Mouse (Mus musculus) kidney, postnatal 25 days (tissue): ENCODE measurements around the gene Tpd52l1.
A peak's percentile ranks its signal among the peaks of the same experiment; 100 is the strongest.

Experiments
- DNase-seq, 2 experiments: peaks; one replicate each; pipeline ENCODE4 v3.0.0; 2021; ENCODE audit warnings: mixed read lengths in 2 of 2

Gene Tpd52l1

DNA sequence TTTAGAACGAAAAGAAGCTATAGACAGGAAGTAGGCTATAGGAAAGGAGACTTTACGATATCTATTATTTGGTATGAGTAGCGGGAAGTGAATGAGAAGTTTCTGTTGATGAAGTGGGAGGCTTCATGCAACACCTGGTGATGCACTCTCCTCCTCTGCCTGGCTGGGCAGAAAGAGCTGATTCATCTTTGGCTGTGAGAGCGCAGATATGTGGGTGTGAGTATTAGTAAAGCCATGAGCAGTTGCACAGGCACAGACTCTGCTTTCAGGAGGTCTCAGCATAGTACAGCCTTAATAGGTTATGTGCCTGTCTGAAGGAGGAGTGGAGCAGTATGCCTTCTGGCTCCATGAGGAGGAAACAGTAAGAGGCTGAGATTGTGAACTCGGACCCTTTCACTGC lies 109.3 kb downstream of the Tpd52l1 start:
- DNase-seq: no peak

DNA sequence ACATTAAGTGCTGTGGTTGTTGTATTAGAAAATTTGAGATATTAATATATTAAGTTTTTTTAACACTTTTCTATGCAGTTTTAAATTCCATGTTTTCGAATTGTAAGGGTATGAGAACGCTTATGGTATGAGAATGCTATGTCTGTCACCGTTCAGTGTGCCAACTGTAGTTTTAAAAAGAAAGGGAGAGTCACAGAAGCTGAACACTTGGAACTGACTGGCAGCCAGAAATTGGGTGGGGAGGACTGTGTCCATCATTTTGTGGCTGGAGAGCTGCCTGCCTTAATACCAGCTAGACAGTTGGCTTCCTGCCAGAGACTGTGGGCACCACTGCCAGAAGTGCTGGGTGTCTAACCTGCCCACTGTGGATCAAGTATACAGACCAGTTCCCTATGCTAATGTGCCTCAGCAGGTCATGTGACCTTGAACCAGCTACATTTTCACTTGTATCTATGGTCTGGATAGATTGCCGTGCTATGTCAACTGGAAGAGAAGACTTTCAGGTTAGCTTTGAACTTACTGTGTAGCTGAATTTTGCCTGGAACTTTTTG lies 114.5 kb downstream of the Tpd52l1 start:
- DNase-seq: peak; percentile 43 to 59

DNA sequence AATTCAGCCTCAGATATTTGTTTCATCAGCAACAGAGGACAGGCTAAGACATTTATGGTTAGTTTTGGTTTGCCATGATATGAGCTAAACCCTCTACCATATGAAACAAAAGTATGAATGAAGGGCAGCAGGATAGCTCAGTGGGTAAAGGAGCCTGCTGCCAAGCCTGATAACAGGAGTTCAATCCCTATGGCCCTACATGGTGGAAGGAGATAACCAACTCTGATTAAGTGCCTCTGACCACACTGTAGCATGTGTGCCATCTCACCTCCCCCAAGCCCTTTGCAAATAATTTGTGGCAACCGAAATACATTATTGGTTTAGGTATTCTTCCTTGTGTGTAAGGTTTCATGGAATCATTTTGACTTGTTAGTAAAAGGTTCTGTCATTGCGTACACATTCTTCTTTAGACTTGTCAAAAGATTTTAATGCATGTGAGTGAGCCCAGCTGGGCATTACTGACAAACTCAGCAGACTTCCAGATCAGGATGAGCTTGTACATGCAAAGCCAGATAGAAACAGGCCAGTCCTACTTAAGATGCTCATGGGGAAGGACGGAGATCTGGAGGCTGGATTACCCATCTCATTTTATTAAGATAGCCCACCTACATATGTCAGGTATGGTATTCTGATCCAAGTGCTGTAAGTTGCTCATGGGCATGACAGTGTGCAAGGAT lies 115.3 kb downstream of the Tpd52l1 start:
- DNase-seq: no peak

DNA sequence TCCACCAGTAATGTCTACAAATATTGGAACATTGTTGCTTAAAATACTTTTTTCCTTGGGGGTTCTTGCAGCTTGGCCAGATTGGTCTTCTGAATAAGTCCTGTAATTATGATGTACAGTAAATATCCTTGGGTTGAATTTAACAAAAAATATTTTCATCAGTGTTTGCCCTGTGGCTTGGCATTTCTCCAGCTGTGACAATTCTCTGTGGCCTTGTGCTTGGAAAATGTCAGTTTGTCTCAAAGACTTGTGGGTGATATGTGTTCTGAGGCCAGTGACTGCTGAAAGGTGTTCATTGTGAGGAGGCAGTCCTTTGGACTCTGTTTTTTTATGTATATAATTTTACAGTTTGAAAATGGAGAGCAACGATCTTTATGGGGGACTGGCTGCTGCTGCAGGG lies 116.3 kb downstream of the Tpd52l1 start:
- DNase-seq: no peak

DNA sequence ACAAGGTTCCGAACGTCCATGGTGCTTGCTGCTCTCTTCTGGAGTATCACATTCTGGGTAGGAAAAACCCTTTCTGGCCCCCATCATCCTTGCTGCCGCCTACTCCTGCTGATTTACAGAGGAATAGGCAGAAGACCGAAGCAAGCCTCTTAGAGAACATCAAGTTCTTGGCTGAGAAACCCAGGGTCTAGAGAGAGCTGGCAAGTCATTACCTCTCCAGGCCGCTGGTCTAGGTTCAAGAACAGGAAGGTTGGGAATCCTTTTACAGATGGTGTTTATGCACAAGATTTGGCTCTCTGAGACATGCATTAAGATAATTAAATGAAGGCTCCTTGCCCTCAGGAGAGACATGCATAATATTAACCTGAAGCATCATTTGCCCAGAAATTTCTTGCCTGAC lies 127.3 kb downstream of the Tpd52l1 start:
- no peak for DNase-seq

DNA sequence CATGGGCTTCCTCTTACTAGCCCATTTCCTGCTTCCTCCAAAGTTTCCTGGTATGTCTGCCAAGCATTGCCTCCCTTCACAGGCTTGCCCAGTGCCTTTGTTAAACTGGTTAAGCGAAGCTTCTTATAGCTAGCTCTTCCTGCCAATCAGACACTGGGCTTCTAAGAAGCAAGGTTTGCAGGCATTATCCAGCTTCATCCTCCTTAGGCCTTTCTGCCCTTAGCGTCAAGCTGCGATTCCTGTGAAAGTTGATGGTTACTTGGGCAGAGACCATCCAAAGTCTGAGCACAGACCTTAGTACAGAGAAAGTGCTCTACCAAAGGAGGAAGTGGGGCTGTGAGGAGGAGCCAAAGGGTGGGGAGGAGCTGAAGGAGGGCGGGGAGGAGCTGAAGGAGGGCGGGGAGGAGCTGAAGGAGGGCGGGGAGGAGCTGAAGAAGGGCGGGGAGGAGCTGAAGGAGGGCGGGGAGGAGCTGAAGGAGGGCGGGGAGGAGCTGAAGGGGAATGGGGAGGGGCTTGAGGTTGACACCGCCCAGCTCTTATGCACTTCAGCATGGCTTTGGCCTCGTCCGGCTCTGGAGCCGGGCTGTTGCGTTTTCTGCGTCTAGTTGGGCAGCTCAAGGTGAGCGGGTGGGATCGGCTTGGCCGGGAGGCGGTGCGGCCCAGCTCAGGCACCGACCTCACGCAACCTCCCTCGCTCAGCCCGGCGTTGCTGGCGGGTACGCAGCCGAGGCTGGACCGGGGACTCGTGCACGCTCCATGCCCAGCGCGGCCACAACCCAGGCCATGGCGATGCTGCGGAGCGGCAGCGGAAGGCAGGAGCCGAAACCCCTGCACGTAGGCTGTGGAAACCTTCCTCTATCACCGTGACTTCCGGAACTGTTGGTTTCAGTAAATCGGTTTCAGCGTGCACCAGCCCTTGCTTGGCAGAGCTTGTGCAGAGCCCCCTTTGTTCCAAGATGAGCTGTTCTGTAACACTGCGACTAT lies 132.6 kb downstream of the Tpd52l1 start, which contains the start of gene Hddc2:
Hddc2 (plus strand) TSS at position 519 of the 984 bp plus-strand sequence.
- peak; percentile 86 to 88 for DNase-seq

DNA sequence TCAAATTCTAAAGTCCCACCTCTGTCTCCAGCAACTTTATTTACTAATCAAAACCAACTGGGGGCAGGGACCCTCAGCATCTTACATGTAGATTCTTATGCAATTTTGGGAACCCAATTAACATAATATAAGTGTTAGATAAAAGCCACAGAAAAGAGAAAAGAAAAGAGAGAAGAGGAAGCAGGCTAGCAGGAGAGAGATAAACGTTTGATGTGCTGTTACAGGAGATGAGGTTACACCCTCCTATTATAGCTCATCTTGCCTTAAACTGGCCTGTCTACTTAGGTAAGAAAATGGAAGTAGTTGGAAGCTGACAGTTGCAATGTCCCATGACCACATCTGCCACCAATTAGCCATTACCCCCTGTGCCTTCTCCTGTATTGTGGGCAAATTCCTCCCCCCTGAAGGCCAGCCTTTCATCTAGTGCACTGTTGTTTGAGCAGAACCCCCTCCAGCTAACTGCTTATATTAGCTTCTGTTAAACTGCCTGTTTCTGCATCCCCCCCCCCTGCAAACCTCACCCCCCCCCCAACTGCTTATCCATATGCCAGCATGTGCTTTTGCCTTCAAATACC lies 138.6 kb downstream of the Tpd52l1 start:
- no peak for DNase-seq

DNA sequence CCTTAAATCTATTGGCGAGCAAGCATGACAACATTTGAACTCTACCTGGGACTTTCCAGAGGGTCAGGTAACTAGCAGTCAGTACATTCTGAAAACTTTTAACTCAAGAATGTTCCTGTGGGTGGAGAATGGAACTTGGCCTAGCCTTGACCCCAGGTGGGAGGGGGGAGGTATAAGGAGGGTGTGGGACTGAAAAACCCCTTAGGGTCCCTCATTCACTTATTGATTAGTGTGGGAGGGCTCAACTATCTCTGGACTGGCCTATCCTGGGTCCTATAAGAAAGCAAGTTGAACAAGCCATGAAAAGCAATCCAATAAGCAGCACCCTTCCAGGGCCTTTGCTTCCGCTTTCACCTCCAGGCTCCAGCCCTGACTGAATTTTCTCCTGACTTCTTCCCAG lies 142.3 kb downstream of the Tpd52l1 start:
- no peak for DNase-seq

DNA sequence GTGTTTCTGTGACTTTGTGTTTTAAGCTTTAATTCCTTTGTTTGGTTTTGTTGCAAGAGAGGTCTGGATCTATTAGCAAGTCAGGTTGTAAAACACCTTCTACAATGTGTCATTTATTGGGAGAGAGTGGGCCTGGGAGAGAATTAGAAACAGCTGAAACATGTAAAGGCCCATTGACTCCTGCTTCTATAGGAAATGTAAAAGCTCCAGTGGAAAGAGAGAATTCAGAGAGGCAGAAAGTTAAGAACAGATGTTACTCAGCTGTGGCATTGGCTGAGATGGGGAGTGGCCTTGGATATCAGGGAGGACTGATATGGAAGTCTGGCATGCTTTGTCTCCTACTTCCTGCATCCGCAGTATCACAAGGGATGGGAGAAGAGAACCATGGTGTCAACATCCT lies 145.5 kb downstream of the Tpd52l1 start:
- DNase-seq: no peak

DNA sequence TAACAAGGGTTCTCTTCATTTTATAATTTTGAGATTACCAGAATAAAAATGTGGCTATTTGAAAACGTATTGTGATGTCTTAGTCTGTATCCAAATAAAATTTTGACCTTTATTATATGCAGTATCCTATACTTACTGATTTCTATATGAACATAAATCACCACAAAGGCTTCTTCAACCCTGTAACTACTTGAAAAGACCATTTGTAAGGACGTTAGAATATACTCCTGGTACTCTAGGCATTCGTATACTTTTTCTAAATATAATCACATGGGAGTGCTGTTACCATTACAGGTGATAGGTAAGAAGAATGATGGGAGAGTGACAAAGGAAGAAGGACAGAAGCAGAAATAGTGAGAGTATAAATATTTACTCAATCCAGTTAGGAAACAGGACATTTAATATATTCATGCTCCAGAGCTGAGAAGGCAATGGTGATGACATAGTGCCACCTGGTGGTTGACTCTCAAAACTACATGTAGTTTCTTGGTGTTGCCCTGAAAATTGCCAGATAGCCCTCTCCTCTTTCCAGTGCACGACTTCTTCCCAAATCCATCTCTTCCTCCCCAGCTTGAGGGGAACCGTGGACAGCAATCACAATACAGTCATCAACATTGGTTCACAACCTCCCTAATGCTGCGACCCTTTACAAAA lies 146.7 kb downstream of the Tpd52l1 start:
- DNase-seq: peak; percentile 43 to 70

DNA sequence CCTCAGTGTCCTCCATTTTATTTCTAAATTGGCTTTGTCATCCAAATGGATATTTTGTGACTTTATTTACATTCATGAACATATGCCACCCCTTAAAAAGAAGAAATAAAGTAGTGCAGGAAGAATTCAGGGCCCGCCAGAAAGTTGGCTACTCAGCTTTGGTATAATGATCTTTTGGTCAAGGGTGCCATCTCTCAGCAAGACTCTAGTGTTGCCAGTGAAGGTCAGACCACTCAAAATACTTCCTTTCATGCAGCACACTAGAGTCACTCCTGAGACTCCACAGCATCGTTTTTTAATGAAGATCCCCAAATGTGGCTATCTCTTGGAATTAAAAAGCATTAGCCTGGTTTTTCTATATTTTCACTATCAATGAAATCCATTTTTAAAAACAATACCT lies 147.5 kb downstream of the Tpd52l1 start:
- DNase-seq: no peak

DNA sequence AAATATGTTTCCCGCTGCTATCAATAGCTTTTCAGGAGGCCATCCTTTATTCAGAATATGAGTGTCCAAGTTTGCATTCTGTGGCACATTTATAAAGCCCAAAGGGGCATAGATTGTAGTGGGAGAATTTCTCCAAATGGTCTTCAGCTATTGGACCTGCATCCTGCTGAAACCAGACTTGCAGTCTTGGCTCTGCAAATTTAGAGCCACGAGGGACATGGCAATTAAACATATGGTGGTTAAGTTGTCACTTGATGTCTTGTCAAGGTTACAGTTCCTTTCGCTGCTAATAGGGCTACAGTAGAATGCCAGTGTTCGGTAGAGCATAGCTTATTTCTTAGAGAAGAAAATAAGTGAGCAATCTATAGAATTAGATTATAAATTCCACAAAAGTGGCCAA lies 148.7 kb downstream of the Tpd52l1 start:
- DNase-seq: no peak

DNA sequence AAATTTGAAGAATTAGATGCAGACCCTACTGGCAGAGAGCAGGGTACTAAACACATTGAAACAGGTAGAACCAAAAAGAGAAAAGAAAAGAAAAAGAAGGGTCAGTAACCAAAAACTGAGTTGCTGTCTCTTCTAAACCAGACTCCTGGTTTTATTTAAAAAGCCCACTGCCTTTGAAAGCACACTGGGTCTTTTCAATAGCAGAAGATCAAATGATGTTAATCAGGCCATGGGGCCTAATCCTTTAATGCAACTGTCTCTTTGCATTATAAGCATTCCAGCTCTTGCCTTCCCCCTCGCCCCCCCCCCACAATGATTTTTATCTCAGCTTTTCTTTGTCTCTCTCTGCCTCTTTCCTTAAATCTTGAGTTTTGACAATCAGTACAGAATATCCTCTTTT lies 149.3 kb downstream of the Tpd52l1 start:
- DNase-seq: no peak

DNA sequence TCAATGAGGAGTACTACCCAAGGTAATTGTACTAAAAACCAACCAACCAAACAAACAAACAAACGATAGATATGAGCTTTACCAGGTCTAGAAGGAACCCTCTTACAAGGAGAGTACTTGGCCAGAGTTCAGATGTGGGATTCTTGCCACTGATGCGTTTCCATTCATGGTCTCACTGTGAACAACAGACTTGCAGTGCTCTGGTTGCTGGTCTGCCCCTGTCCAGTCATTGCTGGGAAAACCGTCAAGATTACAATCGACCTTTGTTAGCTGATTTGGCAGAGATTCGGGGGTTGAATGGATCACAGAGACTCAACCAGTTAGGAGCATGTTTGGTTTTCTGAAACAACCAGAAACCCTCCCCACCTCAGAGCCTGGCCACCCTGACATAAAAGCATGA lies 150.1 kb downstream of the Tpd52l1 start:
- DNase-seq: no peak

DNA sequence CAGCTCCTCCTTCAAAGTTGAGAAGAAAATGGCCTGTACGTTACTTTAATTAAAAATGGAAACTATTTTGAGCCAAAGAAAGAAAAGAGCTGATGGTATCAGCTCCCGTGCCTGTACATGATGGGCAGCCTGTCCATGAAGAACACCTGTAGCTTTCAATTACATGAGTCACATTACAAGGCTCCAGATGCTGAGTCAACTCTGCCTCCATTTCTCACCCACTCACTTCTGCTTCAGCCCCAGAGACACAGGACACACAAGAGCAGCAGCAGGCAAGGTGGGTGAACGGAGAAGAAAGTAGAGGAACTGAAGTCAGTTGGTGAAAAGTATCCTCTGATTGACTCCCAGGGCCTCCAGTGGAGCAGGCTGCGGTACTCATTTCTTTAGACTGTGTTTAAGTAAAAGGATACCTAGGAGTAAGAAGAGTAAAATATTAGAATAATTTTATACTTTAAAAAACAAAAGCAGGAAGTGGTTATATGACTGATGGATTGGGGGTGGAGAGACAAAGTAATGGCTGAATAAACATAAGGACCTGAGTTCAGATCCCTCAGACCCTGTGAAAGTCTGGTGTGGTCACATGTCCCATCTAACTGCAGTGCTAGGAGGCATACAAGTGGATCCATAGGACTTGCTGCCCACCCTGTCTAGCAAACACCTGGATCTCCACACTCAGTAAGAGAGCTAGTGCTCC lies 156.9 kb downstream of the Tpd52l1 start:
- DNase-seq: no peak

DNA sequence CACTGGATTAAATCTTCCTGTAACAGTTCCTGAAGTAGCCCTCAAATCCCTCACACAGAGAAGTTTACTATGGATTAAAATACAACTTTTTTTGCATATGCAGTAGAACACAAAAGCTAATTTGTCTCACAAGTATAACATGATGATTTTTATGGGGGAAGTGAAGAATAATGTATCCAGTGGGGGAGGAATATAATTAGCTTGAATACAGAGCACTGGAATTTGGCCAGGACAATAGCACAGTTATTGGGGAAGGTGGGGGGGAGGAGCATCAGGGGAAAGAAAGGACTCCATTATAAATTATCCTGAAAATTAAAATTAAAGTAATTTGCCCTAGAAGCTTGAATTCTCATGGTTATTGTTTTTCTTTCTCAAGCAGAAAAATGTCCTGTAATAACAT lies 158.0 kb downstream of the Tpd52l1 start:
- DNase-seq: no peak
